Mouse (Mus musculus): Measurements from ENCODE around the gene Wdr19.

- no peak for TF ChIP-seq POLR2A (IDR thresholded peaks at IDR 0.05; ENCODE audit: borderline replicate concordance, control insufficient read depth, low read depth, low read length)
- no peak for TF ChIP-seq CTCF (IDR thresholded peaks at IDR 0.05; ENCODE audit: control insufficient read depth, insufficient read depth, low read length)
Observed at GRCm38 (mm10) chr5:65178477-65178876, 21.0 kb upstream of the Wdr19 start.

Data from bone marrow, adult 2 months (tissue).